Mouse (Mus musculus): ENCODE results near the gene Dvl1.

The Dvl1 gene

DNA sequence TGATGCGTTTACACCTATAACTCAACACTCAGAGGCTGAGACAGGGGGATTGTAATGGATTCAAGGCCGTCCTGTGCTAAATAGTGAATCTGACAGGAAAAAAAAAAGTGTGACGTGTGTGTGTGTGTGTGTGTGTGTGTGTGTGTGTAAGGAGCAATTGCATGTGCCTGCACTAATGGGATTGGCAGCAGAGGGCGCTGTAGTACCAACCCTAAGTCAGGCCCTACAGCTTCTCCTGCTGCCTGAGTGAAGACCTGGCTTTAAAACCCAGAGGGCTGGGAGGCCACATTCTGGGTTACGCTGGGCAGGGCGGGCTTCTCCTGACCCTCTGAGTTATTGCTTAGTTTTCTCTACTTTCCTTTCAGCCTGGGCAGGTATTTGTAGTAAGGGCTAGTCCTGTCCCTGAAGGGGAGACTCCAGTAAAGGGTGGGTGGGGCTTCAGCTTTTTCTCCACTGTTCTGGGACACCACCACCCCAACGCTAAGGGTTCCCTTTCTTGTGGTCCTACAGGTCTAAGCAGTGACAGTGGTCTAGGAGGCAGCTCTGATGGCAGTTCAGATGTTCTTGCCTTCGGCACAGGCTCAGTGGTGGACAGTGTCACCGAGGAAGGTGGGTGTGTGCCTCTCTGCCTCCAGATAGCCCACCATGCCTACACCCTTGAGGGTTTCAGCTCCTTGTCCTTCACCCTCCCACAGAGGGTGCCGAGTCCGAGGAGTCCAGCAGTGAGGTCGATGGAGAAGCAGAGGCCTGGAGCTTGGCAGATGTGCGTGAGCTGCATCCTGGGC lies 57.3 kb downstream of the Dvl1 start:
- ChIA-PET CTCF (interaction anchor here (0.5 to 1.6 kb wide), 24 partner anchors 9 to 689 kb away, joined by 3 to 12 read pairs (median 4); partner anchors contain the start of genes Acap3 (in 1 of the 4), Mrpl20 (in 1 of the 4), Mxra8 (in 1 of the 4) and Pusl1 (in 1 of the 4)), POLR2A (interaction anchor here in 3 of 4 experiments (0.6 to 4.4 kb wide), 9 partner anchors 9 to 205 kb away, joined by 3 to 31 read pairs (median 5); partner anchors contain the start of genes 9430015G10Rik (in 1 of the 3) and Ube2j2 (in 1 of the 3))

DNA sequence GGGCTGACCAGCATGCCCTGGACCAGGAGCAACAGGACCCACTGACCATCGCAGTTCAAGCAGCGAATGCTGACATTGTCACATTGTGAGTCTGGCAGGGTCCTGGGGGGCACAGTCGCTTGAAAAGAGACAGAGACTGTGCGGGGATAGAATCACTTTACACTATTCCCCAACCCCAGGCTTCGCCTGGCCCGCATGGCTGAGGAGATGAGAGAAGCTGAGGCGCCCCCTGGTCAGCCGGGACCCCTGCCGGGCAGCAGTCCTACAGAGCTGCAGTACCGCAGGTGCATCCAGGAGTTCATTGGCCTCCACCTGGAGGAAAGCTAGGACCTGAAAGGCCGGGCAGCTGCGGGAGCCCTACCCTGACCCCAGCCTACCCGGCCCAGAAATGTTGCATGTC lies 58.4 kb downstream of the Dvl1 start:
- CTCF ChIA-PET, result interaction anchor here in 3 of 4 experiments (0.6 to 1.6 kb wide), 4 partner anchors 53 to 75 kb away, joined by 3 to 12 read pairs (median 4); no protein-coding TSS in a partner anchor
- POLR2A ChIA-PET, result interaction anchor here in 2 of 4 experiments (0.7 to 4.4 kb wide), 4 partner anchors 10 to 330 kb away, joined by 3 to 31 read pairs (median 4); partner anchors contain the start of genes Mxra8 (in 1 of the 2) and Noc2l (in 1 of the 2)

DNA sequence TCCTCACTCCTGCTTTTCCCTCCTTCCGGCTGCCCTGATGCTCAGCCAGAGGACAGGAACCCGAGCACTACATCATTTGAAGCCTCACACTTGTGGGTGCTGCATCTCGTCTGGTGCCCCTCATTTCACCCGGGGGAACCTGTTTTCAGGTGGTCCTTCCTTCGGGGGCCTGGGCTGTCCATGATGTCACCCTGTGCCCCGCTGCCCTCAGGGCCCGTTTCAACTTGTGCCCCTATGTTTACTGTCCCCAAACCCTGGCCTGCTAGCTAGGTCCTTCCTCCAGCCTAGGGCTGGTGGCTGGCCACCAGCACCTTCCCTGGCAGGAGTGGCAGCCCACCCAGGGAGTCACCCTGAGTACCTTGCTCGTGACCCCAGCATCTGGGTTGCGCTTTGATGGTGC lies 58.9 kb downstream of the Dvl1 start:
- POLR2A ChIA-PET, result interaction anchor here in 2 of 4 experiments (0.7 to 4.4 kb wide), 5 partner anchors 11 to 330 kb away, joined by 3 to 31 read pairs (median 4); partner anchors contain the start of genes Acap3 (in 1 of the 2), Mxra8 (in 1 of the 2), Noc2l (in 1 of the 2) and Pusl1 (in 1 of the 2)
- CTCF ChIA-PET, result no interaction called here

DNA sequence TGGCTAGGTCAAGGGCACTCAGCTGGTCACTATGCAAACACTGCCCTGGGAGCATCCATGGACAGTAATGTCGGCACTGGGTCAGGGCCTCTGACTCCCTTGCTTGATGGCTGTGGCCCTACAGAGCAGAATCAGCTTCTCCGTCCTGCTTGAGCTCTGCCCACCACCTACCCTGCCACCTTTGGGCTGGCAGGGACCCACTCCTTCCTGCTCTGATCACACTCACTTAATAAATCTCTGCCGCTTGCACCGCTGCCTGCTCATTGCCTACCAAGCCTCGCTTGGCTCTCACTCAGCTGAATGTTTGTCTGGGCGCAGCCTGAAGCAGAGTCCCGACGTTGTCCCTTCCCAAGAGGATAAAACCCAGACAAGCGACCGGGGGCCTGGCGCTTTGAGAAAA lies 59.8 kb downstream of the Dvl1 start:
- CTCF ChIA-PET, result interaction anchor here in 2 of 4 experiments (0.6 to 1.1 kb wide), 2 partner anchors 9 to 37 kb away, joined by 3 to 4 read pairs; partner anchors contain the start of gene Ube2j2 (in 1 of the 2)
- POLR2A ChIA-PET, result interaction anchor here in 3 of 4 experiments (0.6 to 4.4 kb wide), 8 partner anchors 12 to 329 kb away, joined by 3 to 31 read pairs (median 4); partner anchors contain the start of genes Acap3 (in 2 of the 3), Pusl1 (in 2 of the 3) and Noc2l (in 1 of the 3)

DNA sequence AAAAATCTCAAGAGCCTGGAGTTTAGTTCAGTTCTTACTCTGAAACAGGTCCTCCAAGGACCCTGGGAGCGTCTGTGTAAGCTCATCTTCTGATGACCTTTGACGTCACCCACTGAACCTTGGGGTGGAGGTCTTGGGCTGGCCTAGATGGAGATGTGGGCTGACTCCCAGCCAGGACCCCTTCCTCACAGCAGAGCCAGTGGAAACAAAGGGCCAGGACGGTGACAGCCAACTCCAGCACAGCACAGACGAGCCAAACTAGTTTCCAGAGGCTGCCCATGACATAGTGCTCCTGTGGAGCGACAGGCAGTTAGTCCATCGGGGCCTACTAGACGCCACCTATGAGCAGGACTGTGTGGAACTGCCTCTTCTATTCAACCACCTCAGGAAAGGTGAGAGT lies 61.1 kb downstream of the Dvl1 start:
- POLR2A ChIA-PET, result interaction anchor here in 2 of 4 experiments (1.5 to 4.4 kb wide), 3 partner anchors 13 to 16 kb away, joined by 4 to 31 read pairs (median 6); partner anchors contain the start of genes Acap3 (in 2 of the 2) and Pusl1 (in 2 of the 2)
- CTCF ChIA-PET, result interaction anchor here in 1 of 4 experiments (0.9 kb wide), 1 partner anchor 51 kb away, joined by 3 read pairs; no protein-coding TSS in a partner anchor

DNA sequence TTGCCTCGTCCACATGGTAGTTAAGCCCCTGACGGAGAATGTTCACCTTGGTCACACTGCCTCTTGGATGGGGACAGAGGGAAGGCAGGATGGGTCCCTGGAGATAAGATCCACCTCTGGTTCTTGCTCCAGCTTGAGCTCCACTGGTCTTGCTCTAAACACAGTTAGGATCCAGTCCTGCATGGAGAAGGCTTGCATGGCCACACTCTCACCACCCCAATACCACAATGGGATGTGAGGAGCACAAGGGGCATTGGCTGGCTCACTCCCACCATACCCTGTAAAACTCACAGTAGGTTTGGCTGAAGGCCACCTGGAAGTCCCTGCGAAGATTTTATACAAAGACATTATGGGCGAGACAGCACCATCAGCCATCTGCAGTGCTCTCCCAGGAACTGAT lies 61.5 kb downstream of the Dvl1 start:
- CTCF ChIA-PET, result no interaction called here
- POLR2A ChIA-PET, result interaction anchor here in 1 of 4 experiments (4.4 kb wide), 1 partner anchor 14 kb away, joined by 31 read pairs; no protein-coding TSS in a partner anchor

Data from embryonic stem cell, embryonic (primary cell).